Mouse (Mus musculus): Measurements from ENCODE around the gene Ntn1. TPM values are rescaled to one million over a fixed set of nuclear protein-coding genes. Genes with fewer than 3 reads are reported as not detected.

Ntn1 gene
- polyA plus RNA-seq, 1 experiment from 2014 or later: 0.24 TPM

GRCm38 (mm10) chr11:68208582-68208981, 192.0 kb downstream of the Ntn1 start:
- H3K4me1 ChIP-seq (replicated peaks): no peaks in the 10 kb centered on the region
- DNase-seq: no peak

GRCm38 (mm10) chr11:68208023-68208422, 192.6 kb downstream of the Ntn1 start:
- Histone ChIP-seq H3K4me1 (replicated peaks) (no peaks in the 10 kb centered on the region), H3K27ac (no peak overlapping the region), H3K9me3 (replicated peaks) (no peaks in the 10 kb centered on the region), H3K27me3 (no peaks in the 10 kb centered on the region), H3K9ac (no peak overlapping the region), H3K4me2 (no peak overlapping the region), H3K4me3 (replicated peaks) (no peak overlapping the region), H3K36me3 (no peaks in the 10 kb centered on the region)
- ATAC-seq (ENCODE audit: low read depth) (no peak), DNase-seq (no peak)
- WGBS (ENCODE audit: insufficient replicate concordance): 70% methylated on average over 2 of the region's 2 CpGs

More at GRCm38 (mm10) chr11:68208582-68208981, 192.0 kb downstream of the Ntn1 start:
- Histone ChIP-seq H3K27me3 (no peaks in the 10 kb centered on the region), H3K9ac (no peak overlapping the region), H3K4me3 (replicated peaks) (no peak overlapping the region), H3K4me2 (no peak overlapping the region), H3K9me3 (replicated peaks) (no peaks in the 10 kb centered on the region), H3K27ac (no peak overlapping the region), H3K36me3 (no peaks in the 10 kb centered on the region)
- 79% methylated on average over 1 of the region's 1 CpGs for WGBS (ENCODE audit: insufficient replicate concordance)
- no peak for ATAC-seq (ENCODE audit: low read depth)

GRCm38 (mm10) chr11:68205572-68206229, 194.9 kb downstream of the Ntn1 start:
- H3K36me3 ChIP-seq: no peaks in the 10 kb centered on the region
- DNase-seq (no peak), ATAC-seq (ENCODE audit: low read depth) (no peak)
- H3K4me3 ChIP-seq (replicated peaks): no peak overlapping the region
- no peak overlapping the region for H3K27ac ChIP-seq
- H3K4me2 ChIP-seq: no peak overlapping the region
- no peaks in the 10 kb centered on the region for H3K4me1 ChIP-seq (replicated peaks)
- no peak overlapping the region for H3K9ac ChIP-seq
- H3K9me3 ChIP-seq (replicated peaks): no peaks in the 10 kb centered on the region
- WGBS (ENCODE audit: insufficient replicate concordance): 66% methylated on average over 10 of the region's 10 CpGs
- no peaks in the 10 kb centered on the region for H3K27me3 ChIP-seq

- DNase-seq (no peak), ATAC-seq (ENCODE audit: low read depth) (no peak)
- H3K36me3 ChIP-seq: no peaks in the 10 kb centered on the region
- no peaks in the 10 kb centered on the region for H3K27me3 ChIP-seq
- no peak overlapping the region for H3K27ac ChIP-seq
- H3K4me2 ChIP-seq: no peak overlapping the region
- WGBS (ENCODE audit: insufficient replicate concordance): 75% methylated on average over 5 of the region's 5 CpGs
- H3K4me1 ChIP-seq (replicated peaks): no peaks in the 10 kb centered on the region
- H3K4me3 ChIP-seq (replicated peaks): no peak overlapping the region
- no peaks in the 10 kb centered on the region for H3K9me3 ChIP-seq (replicated peaks)
- H3K9ac ChIP-seq: no peak overlapping the region
Observed at GRCm38 (mm10) chr11:68204407-68204806, 196.2 kb downstream of the Ntn1 start.

GRCm38 (mm10) chr11:68203658-68204315, 196.8 kb downstream of the Ntn1 start:
- H3K36me3 ChIP-seq: no peaks in the 10 kb centered on the region
- 57% methylated on average over 10 of the region's 10 CpGs for WGBS (ENCODE audit: insufficient replicate concordance)
- no peak overlapping the region for H3K27ac ChIP-seq
- no peak overlapping the region for H3K4me3 ChIP-seq (replicated peaks)
- DNase-seq: no peak
- no peaks in the 10 kb centered on the region for H3K27me3 ChIP-seq
- H3K4me2 ChIP-seq: no peak overlapping the region
- no peak for ATAC-seq (ENCODE audit: low read depth)
- no peak overlapping the region for H3K9ac ChIP-seq
- no peaks in the 10 kb centered on the region for H3K4me1 ChIP-seq (replicated peaks)
- H3K9me3 ChIP-seq (replicated peaks): no peaks in the 10 kb centered on the region

- ATAC-seq (ENCODE audit: low read depth) (no peak), DNase-seq (no peak)
- Histone ChIP-seq H3K36me3 (no peaks in the 10 kb centered on the region), H3K27ac (no peak overlapping the region), H3K27me3 (no peaks in the 10 kb centered on the region), H3K9ac (no peak overlapping the region), H3K4me1 (replicated peaks) (no peaks in the 10 kb centered on the region), H3K4me3 (replicated peaks) (no peak overlapping the region), H3K4me2 (no peak overlapping the region), H3K9me3 (replicated peaks) (no peaks in the 10 kb centered on the region)
- 63% methylated on average over 10 of the region's 10 CpGs for WGBS (ENCODE audit: insufficient replicate concordance)
Observed at GRCm38 (mm10) chr11:68202561-68202960, 198.1 kb downstream of the Ntn1 start.

- no peak overlapping the region for H3K4me2 ChIP-seq
- H3K9me3 ChIP-seq (replicated peaks): no peaks in the 10 kb centered on the region
- H3K4me3 ChIP-seq (replicated peaks): no peak overlapping the region
- no peaks in the 10 kb centered on the region for H3K36me3 ChIP-seq
- H3K27me3 ChIP-seq: no peaks in the 10 kb centered on the region
- DNase-seq (no peak), ATAC-seq (ENCODE audit: low read depth) (no peak)
- no peaks in the 10 kb centered on the region for H3K4me1 ChIP-seq (replicated peaks)
- 70% methylated on average over 10 of the region's 10 CpGs for WGBS (ENCODE audit: insufficient replicate concordance)
- H3K9ac ChIP-seq: no peak overlapping the region
- H3K27ac ChIP-seq: no peak overlapping the region
Observed at GRCm38 (mm10) chr11:68201811-68202459, 198.7 kb downstream of the Ntn1 start.

- H3K27ac ChIP-seq: no peak overlapping the region
- ATAC-seq (ENCODE audit: low read depth): no peak
Observed at GRCm38 (mm10) chr11:68201063-68201462, 199.6 kb downstream of the Ntn1 start.

GRCm38 (mm10) chr11:68200500-68200899, 200.1 kb downstream of the Ntn1 start:
- H3K27me3 ChIP-seq: no peaks in the 10 kb centered on the region
- H3K4me1 ChIP-seq (replicated peaks): 0 out of 2 replicates have a peak, but pooled peaks cover 6% of the 10 kb centered on the region
- no peaks in the 10 kb centered on the region for H3K36me3 ChIP-seq
- H3K4me2 ChIP-seq: no peak overlapping the region
- WGBS (ENCODE audit: insufficient replicate concordance): 72% methylated on average over 4 of the region's 4 CpGs
- ATAC-seq (ENCODE audit: low read depth): no peak
- no peak overlapping the region for H3K4me3 ChIP-seq (replicated peaks)
- no peak for DNase-seq
- no peak overlapping the region for H3K9ac ChIP-seq
- H3K27ac ChIP-seq: no peak overlapping the region
- no peaks in the 10 kb centered on the region for H3K9me3 ChIP-seq (replicated peaks)

More at GRCm38 (mm10) chr11:68201063-68201462, 199.6 kb downstream of the Ntn1 start:
- Histone ChIP-seq H3K4me1 (replicated peaks) (0 out of 2 replicates have a peak, but pooled peaks cover 4% of the 10 kb centered on the region), H3K27me3 (no peaks in the 10 kb centered on the region), H3K4me3 (replicated peaks) (no peak overlapping the region), H3K4me2 (no peak overlapping the region), H3K36me3 (no peaks in the 10 kb centered on the region), H3K9me3 (replicated peaks) (no peaks in the 10 kb centered on the region), H3K9ac (no peak overlapping the region)
- 43% methylated on average over 1 of the region's 1 CpGs for WGBS (ENCODE audit: insufficient replicate concordance)
- DNase-seq: no peak

- ATAC-seq (ENCODE audit: low read depth) (no peak), DNase-seq (no peak)
- no peak overlapping the region for H3K4me2 ChIP-seq
Observed at GRCm38 (mm10) chr11:68199801-68200423, 200.7 kb downstream of the Ntn1 start.

GRCm38 (mm10) chr11:68199103-68199502, 201.5 kb downstream of the Ntn1 start:
- 70% methylated on average over 8 of the region's 8 CpGs for WGBS (ENCODE audit: insufficient replicate concordance)
- Histone ChIP-seq H3K4me3 (replicated peaks) (no peak overlapping the region), H3K36me3 (no peaks in the 10 kb centered on the region), H3K9ac (no peak overlapping the region), H3K27me3 (no peaks in the 10 kb centered on the region), H3K4me2 (no peak overlapping the region), H3K27ac (no peak overlapping the region), H3K4me1 (replicated peaks) (0 out of 2 replicates have a peak, but pooled peaks cover 6% of the 10 kb centered on the region), H3K9me3 (replicated peaks) (no peaks in the 10 kb centered on the region)
- ATAC-seq (ENCODE audit: low read depth) (no peak), DNase-seq (no peak)

More at GRCm38 (mm10) chr11:68199801-68200423, 200.7 kb downstream of the Ntn1 start:
- no peak overlapping the region for H3K27ac ChIP-seq
- no peaks in the 10 kb centered on the region for H3K9me3 ChIP-seq (replicated peaks)
- no peak overlapping the region for H3K4me3 ChIP-seq (replicated peaks)
- no peaks in the 10 kb centered on the region for H3K36me3 ChIP-seq
- 47% methylated on average over 10 of the region's 10 CpGs for WGBS (ENCODE audit: insufficient replicate concordance)
- H3K9ac ChIP-seq: no peak overlapping the region
- 0 out of 2 replicates have a peak, but pooled peaks cover 6% of the 10 kb centered on the region for H3K4me1 ChIP-seq (replicated peaks)
- H3K27me3 ChIP-seq: no peaks in the 10 kb centered on the region
